Mouse (Mus musculus): ENCODE measurements at regions not wholly inside any gene's neighbourhood (a gene's known extent, or its start where the extent isn't known, plus 50 kb on each side); places are given as distances from the start of the nearest gene placed in this dataset.

GRCm38 (mm10) chr12:95133482-95133881 lies 558.5 kb upstream of the Flrt2 start:
- TF ChIP-seq ZC3H11A (IDR thresholded peaks at IDR 0.05; ENCODE audit: borderline replicate concordance, low read depth, low read length) (no peak), HCFC1 (IDR thresholded peaks at IDR 0.05; ENCODE audit: borderline replicate concordance, insufficient read depth, low read length) (no peak), ZNF384 (IDR thresholded peaks at IDR 0.05; ENCODE audit: low read depth, low read length) (no peak), MAFK (IDR thresholded peaks at IDR 0.05; ENCODE audit: insufficient read depth, low read depth, low read length) (no peak)
